Mouse (Mus musculus): ENCODE results near the gene Ankrd40. TPM values are rescaled to one million over a fixed set of nuclear protein-coding genes. Genes with fewer than 3 reads are reported as not detected.

Gene Ankrd40
- polyA plus RNA-seq, 1 experiment from 2014 or later = 16.3 TPM

- H3K27ac ChIP-seq = no peak overlapping the region
- peaks cover 46% of the 10 kb centered on the region for H3K4me1 ChIP-seq
- H3K4me3 ChIP-seq = no peak overlapping the region
- WGBS = 44% methylated on average over 3 of the region's 3 CpGs
- H3K27me3 ChIP-seq (ENCODE audit: insufficient read depth, poor library complexity, severe bottlenecking) = peaks cover 27% of the 10 kb centered on the region
- DNase-seq (ENCODE audit: low spot score) = no peak
- no peaks in the 10 kb centered on the region for H3K9me3 ChIP-seq
- peaks cover 2% of the 10 kb centered on the region; the same call in 1 of the 2 replicates for H3K36me3 ChIP-seq
Observed at GRCm38 (mm10) chr11:94346611-94347010, 18.8 kb downstream of the Ankrd40 start.

GRCm38 (mm10) chr11:94347063-94347575 lies 19.3 kb downstream of the Ankrd40 start:
- Histone ChIP-seq H3K27me3 (ENCODE audit: insufficient read depth, poor library complexity, severe bottlenecking) (peaks cover 32% of the 10 kb centered on the region), H3K36me3 (no peaks in the 10 kb centered on the region), H3K27ac (no peak overlapping the region), H3K4me1 (peaks cover 44% of the 10 kb centered on the region), H3K9me3 (no peaks in the 10 kb centered on the region), H3K4me3 (no peak overlapping the region)
- 83% methylated on average over 7 of the region's 7 CpGs for WGBS
- no peak for DNase-seq (ENCODE audit: low spot score)

GRCm38 (mm10) chr11:94349839-94350238 lies 22.0 kb downstream of the Ankrd40 start:
- Histone ChIP-seq H3K27ac (no peak overlapping the region), H3K9me3 (no peaks in the 10 kb centered on the region), H3K36me3 (no peaks in the 10 kb centered on the region), H3K27me3 (ENCODE audit: insufficient read depth, poor library complexity, severe bottlenecking) (peaks cover 59% of the 10 kb centered on the region), H3K4me3 (no peak overlapping the region), H3K4me1 (peaks cover 20% of the 10 kb centered on the region)
- DNase-seq (ENCODE audit: low spot score) = no peak
- 62% methylated on average over 2 of the region's 2 CpGs for WGBS

GRCm38 (mm10) chr11:94350337-94350736 lies 22.5 kb downstream of the Ankrd40 start:
- Histone ChIP-seq H3K4me3 (no peak overlapping the region), H3K36me3 (no peaks in the 10 kb centered on the region), H3K4me1 (peaks cover 20% of the 10 kb centered on the region), H3K27ac (no peak overlapping the region), H3K27me3 (ENCODE audit: insufficient read depth, poor library complexity, severe bottlenecking) (peaks cover 56% of the 10 kb centered on the region), H3K9me3 (no peaks in the 10 kb centered on the region)
- WGBS = 16% methylated on average over 1 of the region's 1 CpGs
- no peak for DNase-seq (ENCODE audit: low spot score)

- WGBS = 20% methylated on average over 3 of the region's 3 CpGs
- peaks cover 49% of the 10 kb centered on the region for H3K27me3 ChIP-seq (ENCODE audit: insufficient read depth, poor library complexity, severe bottlenecking)
- no peak overlapping the region for H3K4me3 ChIP-seq
- H3K27ac ChIP-seq = no peak overlapping the region
- no peak for DNase-seq (ENCODE audit: low spot score)
- no peaks in the 10 kb centered on the region for H3K36me3 ChIP-seq
- H3K9me3 ChIP-seq = no peaks in the 10 kb centered on the region
- H3K4me1 ChIP-seq = peaks cover 17% of the 10 kb centered on the region
Observed at GRCm38 (mm10) chr11:94351094-94351493, 23.3 kb downstream of the Ankrd40 start.

GRCm38 (mm10) chr11:94355521-94356217 lies 27.9 kb downstream of the Ankrd40 start:
- DNase-seq (ENCODE audit: low spot score) = no peak
- peaks cover 18% of the 10 kb centered on the region for H3K4me1 ChIP-seq
- H3K4me3 ChIP-seq = no peak overlapping the region
- H3K27me3 ChIP-seq (ENCODE audit: insufficient read depth, poor library complexity, severe bottlenecking) = peaks cover 54% of the 10 kb centered on the region
- H3K9me3 ChIP-seq = no peaks in the 10 kb centered on the region
- WGBS = 80% methylated on average over 9 of the region's 9 CpGs
- no peak overlapping the region for H3K27ac ChIP-seq
- H3K36me3 ChIP-seq = no peaks in the 10 kb centered on the region

GRCm38 (mm10) chr11:94359168-94359567 lies 31.4 kb downstream of the Ankrd40 start:
- no peak overlapping the region for H3K27ac ChIP-seq
- DNase-seq (ENCODE audit: low spot score) = no peak
- 90% methylated on average over 12 of the region's 12 CpGs for WGBS
- no peak overlapping the region for H3K4me3 ChIP-seq
- no peaks in the 10 kb centered on the region for H3K9me3 ChIP-seq
- no peaks in the 10 kb centered on the region for H3K36me3 ChIP-seq
- peaks cover 36% of the 10 kb centered on the region for H3K27me3 ChIP-seq (ENCODE audit: insufficient read depth, poor library complexity, severe bottlenecking)
- peaks cover 14% of the 10 kb centered on the region for H3K4me1 ChIP-seq

- peaks cover 33% of the 10 kb centered on the region for H3K27me3 ChIP-seq (ENCODE audit: insufficient read depth, poor library complexity, severe bottlenecking)
- H3K4me3 ChIP-seq = no peak overlapping the region
- H3K27ac ChIP-seq = no peak overlapping the region
- peaks cover 14% of the 10 kb centered on the region for H3K4me1 ChIP-seq
- no peak for DNase-seq (ENCODE audit: low spot score)
- 89% methylated on average over 14 of the region's 14 CpGs for WGBS
- H3K9me3 ChIP-seq = no peaks in the 10 kb centered on the region
- no peaks in the 10 kb centered on the region for H3K36me3 ChIP-seq
Observed at GRCm38 (mm10) chr11:94361166-94361870, 33.5 kb downstream of the Ankrd40 start.

- H3K9me3 ChIP-seq = no peaks in the 10 kb centered on the region
- DNase-seq (ENCODE audit: low spot score) = no peak
- peaks cover 10% of the 10 kb centered on the region for H3K4me1 ChIP-seq
- peaks cover 27% of the 10 kb centered on the region for H3K27me3 ChIP-seq (ENCODE audit: insufficient read depth, poor library complexity, severe bottlenecking)
- no peak overlapping the region for H3K27ac ChIP-seq
- WGBS = 89% methylated on average over 5 of the region's 5 CpGs
- no peak overlapping the region for H3K4me3 ChIP-seq
- no peaks in the 10 kb centered on the region for H3K36me3 ChIP-seq
Observed at GRCm38 (mm10) chr11:94362101-94362500, 34.3 kb downstream of the Ankrd40 start.

GRCm38 (mm10) chr11:94363690-94364089 lies 35.9 kb downstream of the Ankrd40 start:
- no peak overlapping the region for H3K4me3 ChIP-seq
- no peak overlapping the region for H3K27ac ChIP-seq
- peaks cover 10% of the 10 kb centered on the region for H3K4me1 ChIP-seq
- peaks cover 30% of the 10 kb centered on the region for H3K27me3 ChIP-seq (ENCODE audit: insufficient read depth, poor library complexity, severe bottlenecking)
- H3K9me3 ChIP-seq = no peaks in the 10 kb centered on the region
- no peak for DNase-seq (ENCODE audit: low spot score)
- WGBS = 80% methylated on average over 7 of the region's 7 CpGs
- H3K36me3 ChIP-seq = no peaks in the 10 kb centered on the region

GRCm38 (mm10) chr11:94365340-94365739 lies 37.5 kb downstream of the Ankrd40 start:
- Histone ChIP-seq H3K36me3 (no peaks in the 10 kb centered on the region), H3K9me3 (no peaks in the 10 kb centered on the region), H3K4me3 (no peak overlapping the region), H3K27ac (no peak overlapping the region), H3K4me1 (peaks cover 7% of the 10 kb centered on the region), H3K27me3 (ENCODE audit: insufficient read depth, poor library complexity, severe bottlenecking) (peaks cover 29% of the 10 kb centered on the region)
- WGBS = 77% methylated on average over 3 of the region's 3 CpGs
- DNase-seq (ENCODE audit: low spot score) = no peak

- 73% methylated on average over 6 of the region's 6 CpGs for WGBS
- Histone ChIP-seq H3K27ac (no peak overlapping the region), H3K4me1 (peaks cover 20% of the 10 kb centered on the region), H3K36me3 (no peaks in the 10 kb centered on the region), H3K9me3 (no peaks in the 10 kb centered on the region), H3K4me3 (no peak overlapping the region), H3K27me3 (ENCODE audit: insufficient read depth, poor library complexity, severe bottlenecking) (peaks cover 48% of the 10 kb centered on the region)
- no peak for DNase-seq (ENCODE audit: low spot score)
Observed at GRCm38 (mm10) chr11:94369981-94370380, 42.2 kb downstream of the Ankrd40 start.

GRCm38 (mm10) chr11:94370809-94371208 lies 43.0 kb downstream of the Ankrd40 start:
- WGBS = 15% methylated on average over 5 of the region's 5 CpGs
- Histone ChIP-seq H3K4me1 (peaks cover 20% of the 10 kb centered on the region), H3K4me3 (no peak overlapping the region), H3K27ac (no peak overlapping the region), H3K9me3 (no peaks in the 10 kb centered on the region), H3K36me3 (no peaks in the 10 kb centered on the region), H3K27me3 (ENCODE audit: insufficient read depth, poor library complexity, severe bottlenecking) (peaks cover 54% of the 10 kb centered on the region)
- DNase-seq (ENCODE audit: low spot score) = no peak

All from heart, embryonic 10.5 days (tissue).